Mouse (Mus musculus) cerebellum, adult 9-11 months (tissue): ENCODE results near the gene Upb1.
"Not testable (repeated sequence)": the region's sequence is repeated elsewhere in the genome, so short reads cannot be mapped to it uniquely, and the experiment has no call there.

Experiments
- DNase-seq: peaks from one replicate; pipeline ENCODE4 v3.0.0; 2022

The Upb1 gene

GRCm38 (mm10) chr10:75428049-75429003, 27.4 kb downstream of the Upb1 start:
- DNase-seq, result no peak

- DNase-seq, result no peak
Measured at GRCm38 (mm10) chr10:75429004-75429380, 28.1 kb downstream of the Upb1 start.

DNA sequence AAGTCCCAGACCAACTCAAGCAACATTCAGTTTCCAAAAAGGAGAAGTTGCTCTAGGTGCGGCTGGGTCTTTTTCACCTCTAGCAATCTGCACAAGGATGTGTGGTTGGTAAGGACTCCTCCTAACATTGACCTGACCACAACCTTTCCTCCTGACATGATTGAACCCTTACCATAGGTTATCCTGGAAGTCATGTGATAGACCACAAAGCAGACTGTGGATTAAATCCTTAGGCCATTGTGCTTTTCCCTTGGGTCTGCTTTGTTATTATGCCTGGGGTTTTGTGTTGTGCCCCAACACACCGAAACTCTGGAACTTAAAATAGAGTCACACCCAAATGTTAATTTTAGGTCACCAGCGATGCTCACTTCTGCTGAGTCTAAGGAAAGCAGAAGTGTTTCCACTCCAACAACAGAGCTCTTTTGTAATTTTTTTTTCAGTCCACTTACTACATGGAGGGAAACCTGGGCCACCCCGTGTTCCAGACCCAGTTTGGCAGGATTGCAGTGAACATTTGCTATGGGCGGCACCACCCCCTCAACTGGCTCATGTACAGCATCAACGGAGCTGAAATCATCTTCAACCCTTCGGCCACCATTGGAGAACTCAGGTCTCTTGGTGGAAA, 28.7 kb downstream of the Upb1 start:
- peak; percentile 21 for DNase-seq

DNA sequence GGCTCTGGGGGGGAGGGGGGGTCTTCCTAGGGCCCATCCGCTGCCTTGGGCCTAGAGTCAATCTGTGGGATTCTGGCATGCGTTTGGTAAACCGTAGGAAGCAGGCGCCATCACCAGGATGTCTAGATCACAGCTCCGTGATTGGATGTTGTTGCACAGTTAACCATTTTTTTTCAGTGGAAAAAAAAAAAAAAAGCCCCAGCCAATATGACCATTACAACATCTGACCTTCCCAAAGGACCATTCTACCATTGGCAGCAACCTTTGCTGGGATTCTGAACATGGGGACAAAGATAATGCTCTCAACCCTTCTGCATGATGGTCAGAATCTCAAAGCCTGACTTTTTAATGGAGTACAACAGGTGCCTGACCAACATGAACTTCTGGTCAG, 29.2 kb downstream of the Upb1 start:
- no peak for DNase-seq

DNA sequence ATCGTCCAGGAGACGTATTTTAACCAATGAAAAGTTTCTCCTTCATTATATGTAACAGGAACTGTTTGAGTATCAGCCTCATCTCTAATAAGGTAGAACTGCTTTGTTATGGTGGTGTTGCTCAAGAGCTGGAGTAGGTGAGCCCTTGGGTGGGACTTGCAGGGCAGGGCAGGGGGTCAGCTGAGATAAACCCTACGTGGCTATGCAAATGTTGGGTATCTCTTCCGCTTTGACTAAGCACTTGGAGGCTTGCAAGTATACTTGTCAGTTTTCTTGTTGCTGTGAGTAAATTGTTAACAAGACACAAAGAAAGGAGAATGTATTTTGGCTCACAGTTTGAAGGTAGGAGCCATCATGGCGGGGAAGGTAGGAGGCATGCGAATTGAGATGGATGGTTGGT, 29.7 kb downstream of the Upb1 start:
- DNase-seq, result no peak

GRCm38 (mm10) chr10:75436604-75437217, 35.8 kb downstream of the Upb1 start:
- DNase-seq, result peak; percentile 70

DNA sequence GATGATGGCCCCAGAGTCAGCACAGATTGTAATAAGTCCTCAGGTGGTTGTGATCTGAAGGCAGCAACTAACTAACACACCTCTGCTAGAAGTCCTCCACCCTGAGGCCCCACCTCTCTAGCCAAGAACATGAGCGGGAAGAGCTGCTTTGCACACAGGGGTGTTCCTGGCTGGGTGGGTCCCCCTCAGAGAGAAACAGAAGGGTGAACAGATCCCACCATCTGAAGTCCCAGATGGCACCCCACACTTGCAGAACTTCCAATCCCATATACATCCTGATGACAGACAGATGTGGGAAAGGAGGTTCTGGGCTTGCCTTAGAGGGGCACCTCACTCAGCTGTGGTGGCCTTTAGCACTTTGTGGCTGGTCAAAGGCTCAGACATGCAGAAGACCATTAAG, 36.4 kb downstream of the Upb1 start:
- no peak for DNase-seq

DNA sequence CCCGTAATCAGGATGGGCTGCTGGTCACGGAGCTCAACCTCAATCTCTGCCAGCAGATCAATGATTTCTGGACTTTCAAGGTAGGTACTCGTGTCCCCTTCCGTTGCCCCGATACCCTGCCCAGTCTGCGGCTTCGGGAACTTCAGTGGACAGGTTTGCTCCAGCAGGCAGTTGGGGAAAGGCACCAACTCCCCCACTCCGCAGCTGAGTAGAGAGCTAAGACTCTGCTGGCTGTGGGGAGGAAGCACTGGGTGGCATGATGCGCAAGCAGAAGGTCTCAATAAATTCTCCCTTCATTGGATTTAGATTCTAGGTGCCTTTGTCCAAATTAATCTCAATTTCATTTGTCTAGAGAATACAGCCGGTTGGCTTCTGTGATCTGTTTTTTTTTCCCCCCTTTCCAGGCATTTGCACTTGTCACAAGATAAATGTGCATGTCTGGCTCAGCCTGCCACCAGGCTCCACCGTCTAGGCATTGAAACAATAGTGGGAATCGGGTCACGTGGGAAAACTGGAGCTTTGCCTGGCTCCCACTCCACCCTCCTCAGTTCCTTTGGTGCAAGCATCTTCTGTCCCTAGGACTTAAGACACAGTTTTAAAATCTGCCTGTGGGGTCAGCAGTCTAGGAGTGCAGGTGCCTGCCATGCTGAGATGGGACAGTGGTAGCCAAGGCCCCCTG, 37.4 kb downstream of the Upb1 start:
- DNase-seq, result no peak

DNA sequence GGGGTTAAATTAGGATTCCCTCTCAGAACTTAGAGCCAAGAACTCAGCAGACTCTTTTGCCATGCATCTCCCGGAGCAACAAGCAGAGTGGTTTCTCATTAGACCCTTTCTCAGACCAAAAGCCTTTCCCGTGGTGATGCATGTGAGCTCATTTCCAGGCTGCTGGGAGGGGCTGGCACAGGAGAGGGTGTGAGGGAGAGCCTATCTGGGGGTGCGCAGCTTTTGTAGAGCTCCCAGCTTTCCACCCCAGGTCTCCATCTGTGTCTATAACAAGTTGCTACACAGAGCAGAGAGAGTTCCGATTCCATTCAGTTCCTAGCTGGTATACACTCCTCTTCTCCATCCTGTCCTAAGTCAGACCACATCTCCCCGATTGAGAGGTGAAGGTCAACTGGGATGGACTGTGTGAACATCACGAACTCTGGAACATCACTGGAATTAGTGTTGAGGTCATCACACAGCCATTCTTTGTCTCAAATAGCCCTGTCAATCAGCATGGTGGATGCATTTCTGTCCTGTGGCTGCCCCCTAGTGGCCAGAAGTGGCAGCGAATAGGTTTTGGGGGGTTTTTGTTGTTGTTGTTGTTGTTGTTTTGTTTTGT, 38.4 kb downstream of the Upb1 start:
- peak; percentile 13 for DNase-seq

- DNase-seq, result no peak
Measured at GRCm38 (mm10) chr10:75440756-75441155, 39.8 kb downstream of the Upb1 start.

GRCm38 (mm10) chr10:75441800-75442199, 40.9 kb downstream of the Upb1 start:
- no peak for DNase-seq

GRCm38 (mm10) chr10:75443017-75443416, 42.1 kb downstream of the Upb1 start:
- DNase-seq, result no peak

- no peak for DNase-seq
Measured at GRCm38 (mm10) chr10:75444111-75444826, 43.4 kb downstream of the Upb1 start.

- no peak for DNase-seq
Measured at GRCm38 (mm10) chr10:75445030-75445429, 44.1 kb downstream of the Upb1 start.

DNA sequence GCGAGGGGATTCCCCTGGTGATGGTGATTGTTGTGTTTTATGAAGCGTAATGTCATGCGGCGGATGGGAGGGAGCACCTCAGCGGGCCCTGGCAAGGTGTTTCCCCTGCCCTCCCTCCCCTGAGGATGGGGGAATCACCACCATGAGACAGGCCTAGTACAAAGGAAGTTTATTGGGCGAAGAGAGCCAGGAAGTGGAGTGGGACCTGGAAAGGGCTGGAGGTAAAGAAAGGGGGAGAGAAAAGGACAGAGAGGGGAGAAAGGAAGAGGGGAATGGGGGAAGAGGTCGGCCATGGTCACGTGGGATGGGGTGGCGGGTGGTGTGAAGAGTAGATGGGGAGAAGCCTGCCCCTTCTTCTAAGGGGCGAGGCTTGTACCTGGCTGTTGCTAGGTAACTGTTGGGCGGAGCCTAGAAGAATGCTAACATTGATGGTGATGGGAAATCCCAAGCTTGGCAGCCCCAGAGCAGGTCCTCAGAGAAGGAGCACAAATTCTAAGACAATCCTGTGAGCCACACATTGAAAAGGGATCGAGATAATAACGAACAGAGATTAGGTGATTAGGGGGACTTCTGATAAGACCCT, 45.7 kb downstream of the Upb1 start:
- DNase-seq, result no peak

GRCm38 (mm10) chr10:75447489-75447888, 46.6 kb downstream of the Upb1 start:
- no peak for DNase-seq

GRCm38 (mm10) chr10:75448806-75449420, 48.0 kb downstream of the Upb1 start:
- DNase-seq, result no peak

GRCm38 (mm10) chr10:75450331-75450730, 49.4 kb downstream of the Upb1 start:
- no peak for DNase-seq

DNA sequence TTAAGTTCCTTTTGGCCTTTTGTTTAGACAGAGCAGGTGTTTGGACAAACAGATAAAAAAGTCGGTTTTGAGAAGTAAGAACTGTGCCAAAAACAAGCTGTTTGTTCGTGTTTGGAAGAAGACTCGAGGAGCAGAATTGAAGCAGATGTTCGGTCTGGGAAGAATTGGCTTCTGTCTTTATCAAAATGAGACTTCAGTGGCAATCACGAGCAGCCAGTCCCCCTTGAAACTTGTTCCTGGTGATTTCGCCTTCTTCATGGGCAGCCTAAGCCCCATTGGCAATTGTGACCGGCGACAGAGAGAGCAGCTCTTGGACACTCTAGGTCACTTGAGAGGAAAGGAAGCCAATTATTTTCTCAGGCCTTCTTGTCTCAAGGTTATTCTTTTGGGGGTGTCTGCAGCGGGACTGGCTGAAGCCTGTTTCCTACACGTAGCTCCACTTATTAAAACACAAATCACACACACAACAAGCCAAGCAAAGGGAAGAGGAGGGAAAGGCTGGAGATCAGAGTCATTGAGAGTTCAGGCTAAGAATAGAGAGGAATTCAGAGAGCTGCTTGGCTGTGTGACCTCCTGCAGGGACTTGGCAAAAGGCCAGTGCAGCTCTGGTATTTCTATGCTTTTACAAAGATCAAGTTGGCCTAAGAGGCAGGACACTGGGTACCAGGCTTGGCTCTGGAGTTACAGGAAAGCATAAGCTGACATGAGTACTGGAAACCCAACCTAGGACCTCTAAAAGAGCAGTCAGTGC, 50.3 kb downstream of the Upb1 start:
- peak; percentile 40 for DNase-seq

DNA sequence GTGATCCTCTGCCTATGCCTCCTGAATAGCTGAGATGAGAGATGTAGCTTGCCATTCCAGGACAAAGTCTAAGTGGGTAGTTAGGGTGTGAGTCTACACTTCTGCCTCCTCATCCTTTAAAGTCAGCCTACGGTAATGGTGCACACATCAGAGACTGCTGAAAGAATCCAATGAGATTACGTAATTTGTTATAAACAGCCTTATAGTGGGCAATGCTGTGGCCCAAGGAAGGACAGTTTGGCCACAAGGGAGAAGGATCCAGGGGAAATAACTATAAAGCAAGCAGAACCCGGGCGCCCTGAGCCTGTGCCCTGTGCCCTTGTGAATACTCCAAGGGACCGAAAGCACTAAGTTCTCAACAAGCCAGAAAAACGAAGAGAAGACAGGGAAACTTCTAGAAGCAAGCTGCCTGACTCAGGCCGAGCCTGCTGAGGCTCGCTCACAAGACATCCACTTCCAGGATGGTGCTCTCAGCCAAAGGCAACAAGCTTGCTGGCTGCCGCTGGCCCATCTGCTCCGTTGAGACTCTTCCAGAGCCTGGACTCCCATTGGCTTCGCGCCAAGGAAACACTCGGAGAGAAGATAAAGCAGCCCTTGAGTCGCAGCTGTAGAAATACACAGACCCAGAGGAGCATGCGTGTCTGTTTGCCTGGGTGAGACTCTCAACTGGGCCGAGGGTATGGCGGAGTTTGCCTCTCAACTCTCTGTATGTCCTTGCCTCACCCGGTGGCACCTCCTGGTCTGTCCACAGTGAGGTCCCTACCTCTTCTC, 55.3 kb downstream of the Upb1 start:
- not testable (repeated sequence) for DNase-seq
